Mouse (Mus musculus) neutrophil, adult 5-6 weeks (primary cell): Measurements from ENCODE around the gene Swap70. TPM values are rescaled to one million over a fixed set of nuclear protein-coding genes. Genes with fewer than 3 reads are reported as not detected.
"Not testable (repeated sequence)": the region's sequence is repeated elsewhere in the genome, so short reads cannot be mapped to it uniquely, and the experiment has no call there.

Experiments
- ATAC-seq: fragments of 151-379, 151-347 bp; 2 replicates; pipeline ENCODE4 v1.8.0; 2017; ENCODE audit warnings: mild to moderate bottlenecking, moderate TSS enrichment; ENCODE audit not compliant: insufficient number of reproducible peaks, poor library complexity, low FRiP score, severe bottlenecking; ENCODE audit errors: extremely low read depth
- total RNA-seq: library from RNA; stranded (forward); fragments of 200-1000 nt; gene quantifications from 2 replicates; pipeline ENCODE4 v1.2.3, GENCODE M21; 2017

Swap70 gene
- total RNA-seq, 1 experiment from 2014 or later: 346 TPM

GRCm38 (mm10) chr7:110231127-110231526, 9.6 kb downstream of the Swap70 start:
- ATAC-seq: not testable (repeated sequence)

- ATAC-seq: no peak
Measured at GRCm38 (mm10) chr7:110236085-110236484, 14.6 kb downstream of the Swap70 start.

- ATAC-seq: no peak
Measured at GRCm38 (mm10) chr7:110237451-110237836, 15.9 kb downstream of the Swap70 start.

- no peak for ATAC-seq
Measured at GRCm38 (mm10) chr7:110237837-110238451, 16.4 kb downstream of the Swap70 start.

GRCm38 (mm10) chr7:110239590-110239989, 18.1 kb downstream of the Swap70 start:
- ATAC-seq: no peak

- peak; percentile 88 for ATAC-seq
Measured at GRCm38 (mm10) chr7:110241472-110242289, 20.2 kb downstream of the Swap70 start.

GRCm38 (mm10) chr7:110242290-110242581, 20.7 kb downstream of the Swap70 start:
- ATAC-seq: no peak

GRCm38 (mm10) chr7:110245128-110245527, 23.6 kb downstream of the Swap70 start:
- no peak for ATAC-seq

- no peak for ATAC-seq
Measured at GRCm38 (mm10) chr7:110246526-110246925, 25.0 kb downstream of the Swap70 start.

GRCm38 (mm10) chr7:110247801-110248200, 26.3 kb downstream of the Swap70 start:
- no peak for ATAC-seq

- no peak for ATAC-seq
Measured at GRCm38 (mm10) chr7:110248677-110249076, 27.2 kb downstream of the Swap70 start.

- ATAC-seq: no peak
Measured at GRCm38 (mm10) chr7:110253861-110254260, 32.4 kb downstream of the Swap70 start.

- no peak for ATAC-seq
Measured at GRCm38 (mm10) chr7:110254395-110254794, 32.9 kb downstream of the Swap70 start.

GRCm38 (mm10) chr7:110257059-110257458, 35.5 kb downstream of the Swap70 start:
- no peak for ATAC-seq

GRCm38 (mm10) chr7:110258196-110258950, 36.9 kb downstream of the Swap70 start:
- no peak for ATAC-seq

- no peak for ATAC-seq
Measured at GRCm38 (mm10) chr7:110259966-110260711, 38.6 kb downstream of the Swap70 start.

GRCm38 (mm10) chr7:110261807-110262206, 40.3 kb downstream of the Swap70 start:
- ATAC-seq: no peak

- ATAC-seq: no peak
Measured at GRCm38 (mm10) chr7:110262661-110263060, 41.1 kb downstream of the Swap70 start.

GRCm38 (mm10) chr7:110263474-110263873, 42.0 kb downstream of the Swap70 start:
- ATAC-seq: no peak
